Mouse (Mus musculus): ENCODE measurements around the gene Map10. TPM values are rescaled to one million over a fixed set of nuclear protein-coding genes. Genes with fewer than 3 reads are reported as not detected.

Gene Map10
- 1 to 10 TPM in 1 of 2 experiments, under 1 TPM in 1; 0.45 to 1.7 TPM for polyA plus RNA-seq (2017; shearing (Covaris generic))

GRCm38 (mm10) chr8:125669700-125670195 lies at the start of gene Map10:
Gene Map10 (plus strand): TSS chr8:125669818.

Other genes with a start within 250 kb of the Map10 start
- 1 to 10 TPM; 2.7 to 4.2 TPM for gene Sipa1l2, start 100.0 kb upstream of the Map10 start, polyA plus RNA-seq (2017; shearing (Covaris generic))
- gene Ntpcr, start 60.1 kb downstream of the Map10 start, polyA plus RNA-seq (2017; shearing (Covaris generic)) = 10 to 100 TPM; 28.1 to 34.9 TPM
- gene Pcnx2, start 228.5 kb downstream of the Map10 start, polyA plus RNA-seq (2017; shearing (Covaris generic)) = under 1 TPM; 0.41 to 0.58 TPM
- under 1 TPM in 1 of 2 experiments, not detected in 1; 0.17 TPM for gene Map3k21, start 240.6 kb downstream of the Map10 start, polyA plus RNA-seq (2017; shearing (Covaris generic))